Mouse (Mus musculus): Measurements from ENCODE around the gene BC107364. TPM values are rescaled to one million over a fixed set of nuclear protein-coding genes. Genes with fewer than 3 reads are reported as not detected.

Gene BC107364
- polyA plus RNA-seq (2015; fragmentation: Nextera tagmentation; extraction: Ambion mirVana): 0.21 TPM in 1 of 2 replicates, not detected in the other

GRCm38 (mm10) chr3:96452262-96452661 lies at the start of gene BC107364:
Gene BC107364 (minus strand): TSS chr3:96452306.

Other genes with a start within 250 kb of the BC107364 start
- gene Bola1, start 232.6 kb downstream of the BC107364 start, polyA plus RNA-seq (2015; fragmentation: Nextera tagmentation; extraction: Ambion mirVana): 68.0 and 74.2 TPM in 2 replicates
- 0.93 TPM in 1 of 2 replicates, not detected in the other for gene Hist2h2ab, start 232.4 kb downstream of the BC107364 start, polyA plus RNA-seq (2015; fragmentation: Nextera tagmentation; extraction: Ambion mirVana)
- 2.5 and 2.6 TPM in 2 replicates for gene Hist2h2ac, start 231.4 kb downstream of the BC107364 start, polyA plus RNA-seq (2015; fragmentation: Nextera tagmentation; extraction: Ambion mirVana)
- 3.0 and 3.5 TPM in 2 replicates for gene Hist2h2be, start 231.2 kb downstream of the BC107364 start, polyA plus RNA-seq (2015; fragmentation: Nextera tagmentation; extraction: Ambion mirVana)
- 0.76 and 1.1 TPM in 2 replicates for gene Hist2h3c2, start 213.2 kb downstream of the BC107364 start, polyA plus RNA-seq (2015; fragmentation: Nextera tagmentation; extraction: Ambion mirVana)
- 38.3 and 48.6 TPM in 2 replicates for gene Hist2h2aa2, start 212.0 kb downstream of the BC107364 start, polyA plus RNA-seq (2015; fragmentation: Nextera tagmentation; extraction: Ambion mirVana)
- gene Hist2h2aa1, start 206.8 kb downstream of the BC107364 start, polyA plus RNA-seq (2015; fragmentation: Nextera tagmentation; extraction: Ambion mirVana): 8.1 and 14.3 TPM in 2 replicates
- 0.36 and 0.65 TPM in 2 replicates for gene Hist2h3c1, start 205.6 kb downstream of the BC107364 start, polyA plus RNA-seq (2015; fragmentation: Nextera tagmentation; extraction: Ambion mirVana)
- gene Hist2h4, start 189.0 kb downstream of the BC107364 start, polyA plus RNA-seq (2015; fragmentation: Nextera tagmentation; extraction: Ambion mirVana): 6.8 and 9.0 TPM in 2 replicates
- gene Hist2h3b, start 183.7 kb downstream of the BC107364 start, polyA plus RNA-seq (2015; fragmentation: Nextera tagmentation; extraction: Ambion mirVana): 10.3 and 10.6 TPM in 2 replicates
- gene Hist2h2bb, start 182.6 kb downstream of the BC107364 start, polyA plus RNA-seq (2015; fragmentation: Nextera tagmentation; extraction: Ambion mirVana): 1.4 TPM in 1 of 2 replicates, not detected in the other
- 3.0 and 3.6 TPM in 2 replicates for gene Fcgr1, start 158.3 kb downstream of the BC107364 start, polyA plus RNA-seq (2015; fragmentation: Nextera tagmentation; extraction: Ambion mirVana)
- gene Hfe2, start 72.9 kb upstream of the BC107364 start, polyA plus RNA-seq (2015; fragmentation: Nextera tagmentation; extraction: Ambion mirVana): 2.9 and 3.4 TPM in 2 replicates
- 67.9 and 71.6 TPM in 2 replicates for gene Txnip, start 105.7 kb upstream of the BC107364 start, polyA plus RNA-seq (2015; fragmentation: Nextera tagmentation; extraction: Ambion mirVana)
- 1.0 and 1.7 TPM in 2 replicates for gene Gm16253, start 124.7 kb upstream of the BC107364 start, polyA plus RNA-seq (2015; fragmentation: Nextera tagmentation; extraction: Ambion mirVana)
- gene Polr3gl, start 141.9 kb upstream of the BC107364 start, polyA plus RNA-seq (2015; fragmentation: Nextera tagmentation; extraction: Ambion mirVana): 29.4 and 31.7 TPM in 2 replicates
- gene Ankrd34a, start 144.3 kb upstream of the BC107364 start, polyA plus RNA-seq (2015; fragmentation: Nextera tagmentation; extraction: Ambion mirVana): 19.9 and 23.3 TPM in 2 replicates
- gene Lix1l, start 148.8 kb upstream of the BC107364 start, polyA plus RNA-seq (2015; fragmentation: Nextera tagmentation; extraction: Ambion mirVana): 6.8 and 7.1 TPM in 2 replicates
- gene Rbm8a, start 177.6 kb upstream of the BC107364 start, polyA plus RNA-seq (2015; fragmentation: Nextera tagmentation; extraction: Ambion mirVana): 83.0 and 95.3 TPM in 2 replicates
- gene Pex11b, start 183.1 kb upstream of the BC107364 start, polyA plus RNA-seq (2015; fragmentation: Nextera tagmentation; extraction: Ambion mirVana): 66.2 and 76.0 TPM in 2 replicates
- gene Gm42957, start 183.2 kb upstream of the BC107364 start, polyA plus RNA-seq (2015; fragmentation: Nextera tagmentation; extraction: Ambion mirVana): 0.05 and 0.09 TPM in 2 replicates
- gene Itga10, start 193.3 kb upstream of the BC107364 start, polyA plus RNA-seq (2015; fragmentation: Nextera tagmentation; extraction: Ambion mirVana): 0.85 and 1.7 TPM in 2 replicates
- 3.3 and 3.6 TPM in 2 replicates for gene Ankrd35, start 217.8 kb upstream of the BC107364 start, polyA plus RNA-seq (2015; fragmentation: Nextera tagmentation; extraction: Ambion mirVana)
- gene Pias3, start 244.1 kb upstream of the BC107364 start, polyA plus RNA-seq (2015; fragmentation: Nextera tagmentation; extraction: Ambion mirVana): 33.1 and 40.1 TPM in 2 replicates

All from neural tube, postnatal 0 days (tissue).